Mouse (Mus musculus): Measurements from ENCODE around the gene Ppp1r12b.

GRCm38 (mm10) chr1:134824896-134825295 lies 130.8 kb downstream of the Ppp1r12b start:
- TF ChIP-seq EP300 (IDR thresholded peaks at IDR 0.05; ENCODE audit: low read length) = no peak
- TF ChIP-seq GABPA (IDR thresholded peaks at IDR 0.05; ENCODE audit: insufficient replicate concordance, low read depth, low read length) = no peak
- no peak for TF ChIP-seq MAZ (IDR thresholded peaks at IDR 0.05; ENCODE audit: low read depth, low read length)
- no peak for TF ChIP-seq CHD2 (IDR thresholded peaks at IDR 0.05; ENCODE audit: low read length)
- TF ChIP-seq RCOR1 (conservative IDR thresholded peaks at IDR 0.05; ENCODE audit: low read depth, low read length) = no peak
- no peak for TF ChIP-seq CTCF (conservative IDR thresholded peaks at IDR 0.05 in 1 of 2, IDR thresholded peaks at IDR 0.05 in 1 of 2; ENCODE audit: low read depth in 2 of 2, low read length in 2 of 2)
- TF ChIP-seq ZKSCAN1 (IDR thresholded peaks at IDR 0.05; ENCODE audit: borderline replicate concordance, low read depth, low read length) = no peak
- no peak for TF ChIP-seq ZMIZ1 (IDR thresholded peaks at IDR 0.05; ENCODE audit: low read depth, low read length)
- TF ChIP-seq POLR2A (IDR thresholded peaks at IDR 0.05; ENCODE audit: low read depth, low read length) = no peak
- TF ChIP-seq ETS1 (conservative IDR thresholded peaks at IDR 0.05; ENCODE audit: low read depth, low read length) = no peak
- TF ChIP-seq NELFE (IDR thresholded peaks at IDR 0.05; ENCODE audit: low read depth, low read length) = no peak

Measured in CH12.LX (cell line).